Mouse (Mus musculus) hindlimb bud, embryonic 11.5 days (tissue): ENCODE measurements at regions not wholly inside any gene's neighbourhood (a gene's known extent, or its start where the extent isn't known, plus 50 kb on each side); places are given as distances from the start of the nearest gene placed in this dataset.
A peak's percentile ranks its signal among the peaks of the same experiment; 100 is the strongest.

Source experiments
- DNase-seq: peaks from one replicate; pipeline ENCODE4 v3.0.0-alpha.2; 2012; ENCODE audit warnings: low read depth, low spot score; ENCODE audit errors: extremely low spot score

DNA sequence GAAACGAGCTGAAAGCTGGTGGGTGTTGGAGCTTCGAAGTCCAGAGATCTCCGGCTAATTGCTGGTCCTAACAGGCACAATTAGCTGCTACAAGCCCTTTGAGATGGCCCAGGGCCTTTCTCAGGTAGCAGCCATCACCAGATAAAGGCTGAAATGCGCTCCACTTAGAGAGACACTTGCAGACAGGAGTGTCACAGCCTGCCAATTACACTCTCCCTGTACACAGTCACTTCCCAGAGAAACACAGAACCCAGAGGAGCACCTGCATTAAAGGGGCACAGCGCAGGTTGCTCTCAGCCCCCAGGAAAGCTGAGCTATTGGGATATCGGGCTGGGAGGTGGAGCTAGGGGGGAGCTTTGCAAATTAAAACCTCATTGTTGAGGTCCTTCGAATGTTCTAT, 380.2 kb downstream of the Tshz3 start:
- no peak for DNase-seq

DNA sequence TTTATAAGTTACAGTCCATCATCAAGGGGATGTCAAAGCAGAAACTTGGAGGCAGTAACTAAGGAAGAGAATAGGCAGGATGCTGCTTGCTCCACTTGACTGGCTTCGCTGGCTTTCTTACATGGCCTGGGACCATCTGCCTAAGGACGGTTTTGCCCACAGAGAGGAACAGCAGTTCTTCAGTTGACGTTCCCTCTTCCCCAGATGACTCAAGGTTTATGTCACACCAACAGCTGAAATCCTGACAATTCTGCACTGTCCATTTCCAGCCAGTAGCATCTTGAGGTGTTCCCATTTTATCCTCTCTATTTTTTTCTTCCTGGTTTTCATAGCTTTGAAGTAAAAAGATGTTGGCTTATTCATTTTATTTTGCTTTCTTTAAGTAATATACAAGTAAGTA, 391.8 kb downstream of the Tshz3 start:
- DNase-seq: no peak

GRCm38 (mm10) chr7:37092572-37092971, 394.7 kb downstream of the Tshz3 start:
- DNase-seq: no peak

DNA sequence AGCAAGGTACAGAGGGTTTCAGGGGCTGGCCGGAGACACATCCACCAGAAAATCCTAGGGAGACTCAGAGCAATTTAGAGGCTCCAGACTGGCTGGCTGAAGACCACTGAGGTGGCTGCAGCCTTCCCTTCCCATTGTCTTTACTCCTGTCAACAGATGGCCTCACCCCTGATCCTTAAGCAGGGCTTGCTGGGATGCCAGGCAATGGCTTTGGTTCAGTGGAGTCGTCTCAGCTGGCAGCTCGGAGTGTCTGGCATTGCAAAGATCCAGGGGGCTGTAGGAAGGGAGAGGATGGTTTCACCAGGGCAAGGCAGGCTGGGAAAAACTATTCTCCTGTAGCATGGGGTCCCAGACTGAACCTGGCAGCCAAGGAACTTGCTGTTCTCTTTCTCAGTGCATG, 395.8 kb downstream of the Tshz3 start:
- DNase-seq: no peak

DNA sequence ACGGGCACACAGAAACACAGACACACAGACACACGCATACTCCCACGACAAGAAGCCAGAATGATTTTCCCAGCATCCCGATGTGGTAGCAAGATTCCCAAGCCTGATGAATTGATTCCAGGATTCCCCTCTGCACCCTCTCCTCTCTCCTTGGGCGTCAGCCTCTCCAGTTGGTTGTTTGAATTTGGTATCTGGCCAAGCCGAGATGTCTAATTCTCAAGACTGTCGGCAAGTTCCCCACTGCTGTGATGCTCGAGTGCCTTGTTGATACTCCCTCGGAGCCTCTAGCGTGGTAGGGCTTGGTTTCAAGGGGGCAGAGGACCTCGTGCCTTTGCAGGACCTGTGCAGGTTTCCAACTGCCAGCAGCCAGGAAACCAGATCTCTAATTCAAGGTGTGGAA, 397.9 kb downstream of the Tshz3 start:
- DNase-seq: no peak

DNA sequence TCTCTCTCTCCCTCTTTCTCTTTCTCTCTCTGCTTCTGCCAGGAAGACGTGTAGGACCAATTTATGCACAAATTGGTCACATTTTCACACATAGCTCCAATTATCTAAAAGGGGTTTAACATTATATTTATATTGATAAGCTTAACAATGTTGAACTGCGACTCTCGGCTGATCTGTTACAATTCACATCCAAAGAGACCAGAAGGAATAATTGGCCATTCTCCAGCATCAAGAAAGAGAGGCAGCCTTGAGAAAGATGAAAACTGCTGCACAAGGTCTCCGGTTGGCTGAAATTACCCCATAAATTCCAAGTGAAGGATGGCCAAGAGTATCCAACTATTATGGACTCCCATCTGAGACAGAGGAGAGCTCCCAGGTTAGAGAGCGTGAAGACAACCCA, 398.4 kb downstream of the Tshz3 start:
- no peak for DNase-seq

DNA sequence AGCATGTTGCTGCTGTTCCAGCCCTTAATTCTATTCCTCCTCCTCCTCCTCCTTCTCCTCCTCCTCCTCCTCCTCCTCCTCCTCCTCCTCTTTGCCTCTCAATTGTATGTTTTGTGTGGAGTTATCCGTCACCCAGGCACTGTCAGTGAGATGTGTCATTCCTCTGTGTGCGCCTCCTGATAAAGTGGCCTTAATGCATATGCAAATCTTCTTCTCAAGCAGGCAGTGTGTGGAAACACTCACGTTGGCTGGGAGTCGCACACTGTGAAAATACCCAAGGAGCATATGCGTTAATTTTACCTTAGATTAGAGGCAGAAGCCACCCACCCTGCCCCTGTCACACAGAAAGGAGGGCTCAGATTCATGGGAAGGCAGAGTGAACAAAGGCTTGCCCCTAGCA, 401.0 kb downstream of the Tshz3 start:
- DNase-seq: no peak

GRCm38 (mm10) chr7:37104671-37105070, 406.8 kb downstream of the Tshz3 start:
- DNase-seq: no peak

GRCm38 (mm10) chr7:37111071-37111470, 413.2 kb downstream of the Tshz3 start:
- DNase-seq: peak; percentile 12

DNA sequence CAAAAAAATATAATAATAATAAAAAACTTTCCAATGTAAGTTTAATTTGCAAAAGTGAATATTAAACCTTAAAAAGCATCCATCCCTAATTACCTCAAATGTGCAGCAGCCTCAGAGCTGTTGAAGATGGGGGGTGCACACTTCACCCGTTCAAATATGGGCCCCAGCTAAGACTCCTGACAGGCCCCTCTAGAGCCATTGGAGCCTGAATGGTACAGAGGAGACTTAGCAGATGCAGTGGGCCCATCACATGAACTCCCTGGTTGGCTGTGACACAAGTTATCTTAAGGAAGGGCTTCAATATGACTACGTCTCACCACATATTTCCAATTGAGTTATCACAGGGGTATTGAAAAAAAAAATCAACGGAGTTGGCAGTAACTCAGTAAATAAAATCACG, 422.9 kb downstream of the Tshz3 start:
- no peak for DNase-seq

- no peak for DNase-seq
These were observed 442.3 kb downstream of the Tshz3 start for GRCm38 (mm10) chr7:37140191-37140590.

DNA sequence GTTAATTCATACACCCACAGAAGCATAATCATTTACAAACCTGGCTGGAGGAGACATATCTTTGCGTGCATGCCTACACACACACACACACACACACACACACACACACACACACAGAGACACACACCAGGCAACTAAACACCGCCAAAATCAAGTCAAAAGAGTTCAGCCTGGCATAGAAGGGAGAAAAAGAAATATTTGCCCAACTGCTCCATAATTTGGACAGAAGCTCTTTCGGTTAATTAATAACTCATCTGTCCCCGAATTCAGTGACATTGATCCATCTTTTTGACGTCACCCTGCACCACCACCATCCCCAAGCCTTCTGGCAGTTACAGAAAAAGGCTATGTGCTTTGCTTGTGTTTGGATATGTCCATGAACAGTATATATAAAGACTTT, 444.9 kb downstream of the Tshz3 start:
- DNase-seq: no peak

GRCm38 (mm10) chr7:37144303-37144702, 446.4 kb downstream of the Tshz3 start:
- DNase-seq: no peak

GRCm38 (mm10) chr7:37149711-37150110, 451.8 kb downstream of the Tshz3 start:
- no peak for DNase-seq

GRCm38 (mm10) chr7:37159801-37160200, 461.9 kb downstream of the Tshz3 start:
- DNase-seq: no peak

DNA sequence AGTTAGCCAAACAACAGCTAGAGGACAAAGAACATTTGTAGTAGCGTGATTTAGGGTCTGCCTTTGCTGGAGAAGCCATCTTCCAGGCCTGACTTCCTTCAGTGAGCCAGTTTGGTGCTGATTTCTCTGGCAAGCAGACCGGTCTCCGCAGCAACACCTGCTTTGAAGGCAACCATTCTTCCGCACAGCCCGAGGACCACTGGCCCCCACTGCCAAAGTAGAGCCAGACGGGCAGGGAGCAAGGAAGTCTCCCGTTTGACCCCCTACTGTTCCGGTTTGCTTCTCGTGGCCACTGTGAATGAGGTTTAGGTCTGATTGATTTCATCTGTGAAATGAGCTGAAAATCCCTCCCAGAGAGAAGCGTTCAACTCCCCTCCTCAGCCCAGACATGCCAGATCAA, 471.0 kb downstream of the Tshz3 start:
- no peak for DNase-seq

DNA sequence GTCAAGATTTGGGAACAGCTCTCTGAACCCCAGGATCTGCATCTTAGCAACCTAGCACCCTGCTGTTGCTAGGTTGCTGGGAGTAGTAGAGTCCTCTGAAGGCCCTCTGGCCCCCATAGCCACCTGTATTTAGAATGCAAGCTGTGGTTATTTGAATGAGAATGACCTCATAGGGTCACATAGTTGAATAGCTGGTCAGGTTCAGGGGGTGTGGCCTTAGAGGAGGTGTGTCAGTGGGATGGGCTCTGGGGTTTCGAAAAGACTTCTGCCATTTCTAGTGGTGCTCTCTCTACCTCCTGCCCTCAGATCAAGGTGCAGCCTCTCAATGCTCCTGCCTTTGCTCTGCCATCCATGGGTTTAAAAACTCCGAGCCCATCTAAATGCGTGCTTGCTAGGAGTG, 477.8 kb downstream of the Tshz3 start:
- DNase-seq: no peak

GRCm38 (mm10) chr7:37178256-37178655, 480.3 kb downstream of the Tshz3 start:
- no peak for DNase-seq

DNA sequence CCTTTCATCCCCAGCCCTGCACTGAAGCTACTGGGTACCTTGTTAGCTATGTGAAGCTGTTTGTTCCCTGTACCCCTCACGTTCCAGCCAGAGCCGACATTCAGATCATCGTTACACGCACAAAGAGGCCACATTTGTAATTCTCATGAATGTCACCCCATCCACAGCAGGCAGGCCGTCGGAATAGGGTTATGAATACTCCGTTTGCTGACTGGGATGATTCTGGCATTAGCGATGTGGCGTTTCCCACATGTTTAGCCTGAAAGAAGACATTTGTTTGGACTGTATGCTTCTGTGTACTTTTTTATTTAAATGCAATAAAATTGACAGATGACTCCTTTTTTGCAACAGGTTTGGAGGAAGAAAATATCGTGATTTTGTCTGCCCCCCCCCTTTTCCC, 482.0 kb downstream of the Tshz3 start:
- DNase-seq: no peak

DNA sequence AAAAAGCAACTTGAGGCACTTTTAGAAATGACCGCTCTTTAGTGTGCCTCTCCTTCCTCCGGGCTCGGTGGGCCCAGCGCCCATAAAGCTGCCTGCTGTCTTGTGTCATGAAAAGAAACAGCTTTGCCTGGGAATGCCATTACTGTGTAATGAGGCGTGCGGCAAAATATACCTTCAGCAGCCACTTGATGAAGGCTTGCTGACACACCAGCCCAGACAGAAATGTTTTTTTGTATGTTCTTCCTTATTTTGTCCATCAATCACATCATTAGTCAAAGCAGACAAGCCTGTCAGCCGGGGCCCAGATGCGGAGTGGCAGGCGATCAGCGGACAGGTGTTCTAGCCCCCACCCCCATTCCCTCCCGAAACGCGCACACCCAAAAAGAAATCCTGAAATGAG, 482.5 kb downstream of the Tshz3 start:
- no peak for DNase-seq

DNA sequence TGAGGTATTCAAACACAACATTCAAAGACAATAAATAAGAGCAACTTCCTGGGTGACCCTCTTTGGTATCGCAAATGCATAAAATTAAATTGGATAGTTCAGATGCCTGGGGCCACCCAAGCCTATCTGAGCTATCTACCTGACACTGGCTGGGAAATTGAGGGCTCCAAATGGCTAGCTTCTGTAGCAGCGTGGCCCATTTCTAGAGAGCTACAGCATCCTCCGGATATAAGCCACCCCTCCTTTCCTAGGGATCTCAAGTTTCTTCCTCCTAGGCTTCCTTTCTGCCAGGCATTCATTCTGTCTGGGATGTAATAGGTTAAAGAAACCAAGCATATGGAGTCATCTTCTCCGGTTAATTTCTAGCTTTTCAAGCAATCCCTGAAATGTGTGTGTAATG, 483.2 kb downstream of the Tshz3 start:
- no peak for DNase-seq

- DNase-seq: no peak
These were observed 494.6 kb downstream of the Tshz3 start for GRCm38 (mm10) chr7:37192536-37192935.

DNA sequence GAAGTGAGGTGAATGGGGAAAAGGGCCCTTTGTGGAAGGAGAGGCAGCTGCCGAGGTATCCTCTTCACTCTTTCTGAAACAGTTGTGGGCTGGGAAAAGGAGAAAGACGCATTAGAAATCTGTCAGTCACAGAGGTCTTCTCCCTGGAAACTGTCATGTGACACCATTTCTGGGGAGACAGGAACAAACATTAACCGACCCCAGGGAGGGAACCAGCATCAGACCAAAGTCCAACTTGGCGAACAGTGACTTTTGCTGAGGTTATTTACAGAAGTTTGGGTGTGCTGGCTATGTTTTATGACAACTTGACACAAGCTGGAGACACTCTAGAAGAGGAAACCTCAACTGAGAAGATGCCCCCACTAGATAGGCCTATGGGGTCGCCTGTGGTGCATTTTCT, 506.9 kb downstream of the Tshz3 start:
- DNase-seq: no peak

DNA sequence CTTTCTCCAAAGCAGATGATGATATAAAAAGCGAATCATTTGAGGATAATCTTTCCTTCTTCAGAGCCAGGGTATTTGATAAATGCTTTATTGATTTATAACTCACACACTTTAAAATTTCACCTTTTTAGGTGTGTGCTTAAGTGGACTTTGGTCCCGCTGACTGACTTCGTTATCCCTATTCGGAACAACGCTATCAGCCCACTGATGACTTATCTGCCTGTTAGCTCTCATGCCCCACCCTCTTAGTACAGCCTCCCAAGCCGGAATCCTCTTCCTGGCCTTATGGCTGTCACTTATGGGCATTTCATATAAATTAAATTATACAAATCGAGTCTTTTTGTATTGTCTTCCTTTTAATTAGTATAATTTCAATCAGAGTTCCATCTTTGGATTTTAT, 510.4 kb downstream of the Tshz3 start:
- DNase-seq: no peak
